23 mouse cellular contexts compared by ENCODE assay signal in genomic region chr7:136501094-136501493, GRCm38 (mm10).
DNase-seq lines count a peak whose midpoint lies in the region; ATAC-seq and TF ChIP-seq lines count a peak whose summit lies in the region.
"Had no signal": no experiment of that assay in that cellular context is flagged by ENCODE, and none has a peak within 500 bp of the region (broad histone marks: within the 10 kb centered on the region; RNA-seq: fewer than 3 reads in every experiment).

No protein-coding gene starts in this region.

- peaks cover 22% of the 10 kb centered on the region for H3K27me3 ChIP-seq in forebrain, embryonic 11.5 days (ENCODE audit: control insufficient read depth, insufficient read depth, low read length)
- H3K27me3 ChIP-seq in forebrain, embryonic 15.5 days, result peaks cover 33% of the 10 kb centered on the region
- peaks cover 53% of the 10 kb centered on the region for H3K27me3 ChIP-seq in embryonic facial prominence, embryonic 10.5 days (replicated peaks; ENCODE audit: low read depth, poor library complexity, severe bottlenecking)
- no peaks in the 10 kb centered on the region for H3K27me3 ChIP-seq in hindbrain, postnatal 0 days (ENCODE audit: insufficient read depth, low read length)
- H3K27me3 ChIP-seq in midbrain, embryonic 15.5 days (replicated peaks), result peaks cover 15% of the 10 kb centered on the region; the same call in 1 of the 2 replicates

- DNase-seq in forebrain, embryonic 11.5 days (ENCODE audit: low spot score), result peak; percentile 54
- no peak for DNase-seq in embryonic facial prominence, embryonic 10.5 days (ENCODE audit: low spot score)
- no peak for DNase-seq in hindbrain, postnatal 0 days (ENCODE audit: low spot score)
- no peak for DNase-seq in cerebellum, adult 11 months
- DNase-seq in cerebellum, adult 9-11 months, result no peak
- DNase-seq: adrenal gland, postnatal 10 days; cerebellum, adult 2 months; forebrain, postnatal 0 days; gastrocnemius, postnatal 14 days; heart, adult 11 months; kidney, postnatal 25 days; lung, embryonic 14.5 days; lung, postnatal 36 days; thymus, adult 18-20 months; thymus, postnatal 4 days had no signal

- peaks cover 16% of the 10 kb centered on the region for H3K4me1 ChIP-seq in forebrain, embryonic 11.5 days (replicated peaks; ENCODE audit: control insufficient read depth, insufficient read depth, low read length)
- peaks cover 49% of the 10 kb centered on the region for H3K4me1 ChIP-seq in forebrain, embryonic 15.5 days
- H3K4me1 ChIP-seq in embryonic facial prominence, embryonic 10.5 days, result peaks cover 78% of the 10 kb centered on the region
- H3K4me1 ChIP-seq in hindbrain, postnatal 0 days (ENCODE audit: insufficient read depth, low read length), result peaks cover 10% of the 10 kb centered on the region
- H3K4me1 ChIP-seq in midbrain, embryonic 15.5 days, result peaks cover 46% of the 10 kb centered on the region

- no peak overlapping the region for H3K4me2 ChIP-seq in forebrain, embryonic 11.5 days (ENCODE audit: low read depth, low read length, severe bottlenecking)
- no peak overlapping the region for H3K4me2 ChIP-seq in forebrain, embryonic 15.5 days (replicated peaks)
- H3K4me2 ChIP-seq in hindbrain, postnatal 0 days (ENCODE audit: low read depth, low read length), result no peak overlapping the region
- H3K4me2 ChIP-seq in midbrain, embryonic 15.5 days, result no peak overlapping the region
- H3K4me2 ChIP-seq: heart, embryonic 11.5 days; limb, embryonic 15.5 days; lung, embryonic 14.5 days had no signal

- 90% methylated on average over 7 of the region's 7 CpGs for WGBS in forebrain, embryonic 11.5 days
- WGBS in forebrain, embryonic 15.5 days, result 86% methylated on average over 7 of the region's 7 CpGs
- WGBS in embryonic facial prominence, embryonic 10.5 days, result 86% methylated on average over 7 of the region's 7 CpGs
- 85% methylated on average over 7 of the region's 7 CpGs for WGBS in hindbrain, postnatal 0 days
- 91% methylated on average over 7 of the region's 7 CpGs for WGBS in midbrain, embryonic 15.5 days

- no peaks in the 10 kb centered on the region for H3K36me3 ChIP-seq in forebrain, embryonic 11.5 days (ENCODE audit: control insufficient read depth, insufficient read depth, low read length)
- no peaks in the 10 kb centered on the region for H3K36me3 ChIP-seq in forebrain, embryonic 15.5 days
- no peaks in the 10 kb centered on the region for H3K36me3 ChIP-seq in embryonic facial prominence, embryonic 10.5 days (replicated peaks)
- H3K36me3 ChIP-seq in hindbrain, postnatal 0 days (ENCODE audit: insufficient read depth, low read length), result no peaks in the 10 kb centered on the region
- H3K36me3 ChIP-seq in midbrain, embryonic 15.5 days (replicated peaks), result no peaks in the 10 kb centered on the region
- H3K36me3 ChIP-seq: limb, embryonic 15.5 days had no signal

- H3K9ac ChIP-seq in forebrain, embryonic 11.5 days (ENCODE audit: low read length), result no peak overlapping the region
- no peak overlapping the region for H3K9ac ChIP-seq in forebrain, embryonic 15.5 days (replicated peaks)
- H3K9ac ChIP-seq in hindbrain, postnatal 0 days (replicated peaks; ENCODE audit: low read length), result no peak overlapping the region
- no peak overlapping the region for H3K9ac ChIP-seq in midbrain, embryonic 15.5 days
- H3K9ac ChIP-seq: forebrain, postnatal 0 days; limb, embryonic 15.5 days; liver, embryonic 14.5 days; lung, embryonic 14.5 days had no signal

- TF ChIP-seq CTCF in hindbrain, postnatal 0 days (IDR thresholded peaks at IDR 0.05; ENCODE audit: low read depth), result no peak

- H3K27ac ChIP-seq in forebrain, embryonic 11.5 days (ENCODE audit: low read depth, low read length), result no peak overlapping the region
- H3K27ac ChIP-seq in forebrain, embryonic 15.5 days (replicated peaks), result no peak overlapping the region
- peak overlapping the region; percentile 67; the same call in 1 of the 2 replicates for H3K27ac ChIP-seq in embryonic facial prominence, embryonic 10.5 days (replicated peaks)
- peak overlapping the region; percentile 2; the same call in 1 of the 2 replicates for H3K27ac ChIP-seq in hindbrain, postnatal 0 days
- peak overlapping the region; percentile 27 for H3K27ac ChIP-seq in midbrain, embryonic 15.5 days
- H3K27ac ChIP-seq: layer of hippocampus, adult 2 months; liver, embryonic 14.5 days had no signal

- H3K4me3 ChIP-seq in forebrain, embryonic 11.5 days (ENCODE audit: low read depth, low read length), result no peak overlapping the region
- H3K4me3 ChIP-seq in forebrain, embryonic 15.5 days, result no peak overlapping the region
- H3K4me3 ChIP-seq in embryonic facial prominence, embryonic 10.5 days, result no peak overlapping the region
- H3K4me3 ChIP-seq in hindbrain, postnatal 0 days (ENCODE audit: low read length), result no peak overlapping the region
- H3K4me3 ChIP-seq in midbrain, embryonic 15.5 days, result no peak overlapping the region
- H3K4me3 ChIP-seq: layer of hippocampus, adult 2 months; limb, embryonic 15.5 days had no signal

- no peak for ATAC-seq in forebrain, embryonic 11.5 days (replicated peaks; ENCODE audit: low FRiP score)
- ATAC-seq in forebrain, embryonic 15.5 days (replicated peaks), result no peak
- no peak for ATAC-seq in hindbrain, postnatal 0 days
- no peak for ATAC-seq in midbrain, embryonic 15.5 days (replicated peaks)
- ATAC-seq in erythroid progenitor cell, adult 5-6 weeks (replicated peaks; ENCODE audit: low FRiP score, poor library complexity, severe bottlenecking), result no peak
- ATAC-seq: forebrain, postnatal 0 days; intestine, embryonic 16.5 days had no signal

- no peaks in the 10 kb centered on the region for H3K9me3 ChIP-seq in forebrain, embryonic 11.5 days (ENCODE audit: control insufficient read depth, low read length)
- H3K9me3 ChIP-seq in forebrain, embryonic 15.5 days, result no peaks in the 10 kb centered on the region
- H3K9me3 ChIP-seq in embryonic facial prominence, embryonic 10.5 days, result no peaks in the 10 kb centered on the region
- no peaks in the 10 kb centered on the region for H3K9me3 ChIP-seq in hindbrain, postnatal 0 days (ENCODE audit: low read length)
- no peaks in the 10 kb centered on the region for H3K9me3 ChIP-seq in midbrain, embryonic 15.5 days
- H3K9me3 ChIP-seq: limb, embryonic 15.5 days had no signal

Comparison
In these comparisons a context has a peak if more than half of its experiments do, and no peak if none do; other contexts are left out.
1. H3K27ac ChIP-seq: peak in embryonic facial prominence, embryonic 10.5 days (single experiment), hindbrain, postnatal 0 days (single experiment) and midbrain, embryonic 15.5 days (single experiment); none in forebrain, embryonic 11.5 days (single experiment) and forebrain, embryonic 15.5 days (single experiment).